Mouse (Mus musculus): ENCODE measurements around the gene Rbm14. TPM values are rescaled to one million over a fixed set of nuclear protein-coding genes. Genes with fewer than 3 reads are reported as not detected.

The Rbm14 gene
- polyA plus RNA-seq, 1 experiment from 2014 or later: 104 TPM

- WGBS: under 1% methylated on average over 9 of the region's 9 CpGs
- Histone ChIP-seq H3K4me1 (ENCODE audit: insufficient read depth, low read length) (peaks cover 15% of the 10 kb centered on the region), H3K36me3 (ENCODE audit: insufficient read depth, low read length) (peaks cover 1% of the 10 kb centered on the region), H3K27me3 (ENCODE audit: insufficient read depth, low read length) (no peaks in the 10 kb centered on the region), H3K4me2 (replicated peaks; ENCODE audit: low read depth, low read length) (peak overlapping the region; percentile 75), H3K27ac (ENCODE audit: low read length) (peak overlapping the region; percentile 98), H3K9ac (replicated peaks; ENCODE audit: low read length) (peak overlapping the region; percentile 97), H3K4me3 (ENCODE audit: low read length) (peak overlapping the region; percentile 85), H3K9me3 (ENCODE audit: low read length) (no peaks in the 10 kb centered on the region)
- ATAC-seq (ENCODE audit: low FRiP score, low TSS enrichment): no peak
Measured at GRCm38 (mm10) chr19:4756921-4757320, 54.5 kb downstream of the Rbm14 start.

GRCm38 (mm10) chr19:4756193-4756911 lies 55.1 kb downstream of the Rbm14 start, which contains the start of gene Rbm4b:
Gene Rbm4b, plus strand, starts transcription at chr19:4756497.
- WGBS: under 1% methylated on average over 57 of the region's 65 CpGs
- peak within 1 kb of the TSS; percentile 85 for H3K4me3 ChIP-seq (ENCODE audit: low read length)
- no peaks in the 10 kb centered on the region for H3K36me3 ChIP-seq (ENCODE audit: insufficient read depth, low read length)
- peak within 1 kb of the TSS; percentile 98 for H3K27ac ChIP-seq (ENCODE audit: low read length)
- no peaks in the 10 kb centered on the region for H3K9me3 ChIP-seq (ENCODE audit: low read length)
- H3K27me3 ChIP-seq (ENCODE audit: insufficient read depth, low read length): no peaks in the 10 kb centered on the region
- H3K4me2 ChIP-seq (replicated peaks; ENCODE audit: low read depth, low read length): peak within 1 kb of the TSS; percentile 78
- H3K9ac ChIP-seq (replicated peaks; ENCODE audit: low read length): peak within 1 kb of the TSS; percentile 97
- H3K4me1 ChIP-seq (ENCODE audit: insufficient read depth, low read length): peaks cover 15% of the 10 kb centered on the region
- peak; percentile 97 for ATAC-seq (ENCODE audit: low FRiP score, low TSS enrichment)

DNA sequence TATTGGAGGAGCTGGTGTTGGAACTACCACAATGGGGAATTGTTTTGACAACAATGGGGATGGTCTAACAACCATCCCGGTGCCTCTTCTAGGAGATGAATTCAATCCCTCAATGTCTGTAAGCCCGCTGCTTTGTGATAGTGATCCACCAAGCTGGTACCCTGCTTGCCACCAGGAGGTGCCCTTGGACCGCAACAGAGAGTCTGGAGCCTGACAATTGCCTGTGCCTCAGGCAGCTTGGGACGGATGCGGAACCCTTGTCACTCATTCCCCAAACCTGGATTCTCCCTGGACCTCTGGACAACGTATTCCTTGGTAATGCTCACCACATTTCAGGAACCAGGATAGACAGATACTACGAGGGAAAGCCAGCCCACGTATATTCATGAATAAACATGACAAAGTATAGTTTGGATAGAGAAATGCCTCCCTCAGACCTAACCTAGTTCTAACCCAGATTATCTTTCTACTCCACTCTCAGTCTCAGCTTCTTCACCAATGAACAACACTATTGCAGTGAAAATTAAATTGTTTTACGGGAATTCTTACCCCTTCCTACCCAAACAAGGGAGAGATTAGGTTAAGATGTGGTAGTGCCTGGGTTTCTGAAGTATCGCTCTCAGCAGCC lies 55.8 kb downstream of the Rbm14 start:
- peak overlapping the region; percentile 68 for H3K9ac ChIP-seq (replicated peaks; ENCODE audit: low read length)
- peak overlapping the region; percentile 85 for H3K4me3 ChIP-seq (ENCODE audit: low read length)
- no peaks in the 10 kb centered on the region for H3K9me3 ChIP-seq (ENCODE audit: low read length)
- no peaks in the 10 kb centered on the region for H3K27me3 ChIP-seq (ENCODE audit: insufficient read depth, low read length)
- H3K36me3 ChIP-seq (ENCODE audit: insufficient read depth, low read length): no peaks in the 10 kb centered on the region
- ATAC-seq (ENCODE audit: low FRiP score, low TSS enrichment): peak; percentile 69
- under 1% methylated on average over 10 of the region's 10 CpGs for WGBS
- peak overlapping the region; percentile 98 for H3K27ac ChIP-seq (ENCODE audit: low read length)
- peak overlapping the region; percentile 78 for H3K4me2 ChIP-seq (replicated peaks; ENCODE audit: low read depth, low read length)
- peaks cover 15% of the 10 kb centered on the region for H3K4me1 ChIP-seq (ENCODE audit: insufficient read depth, low read length)

Other genes with a start within 250 kb of the Rbm14 start
- gene Lrfn4, start 196.0 kb downstream of the Rbm14 start, polyA plus RNA-seq (2015; fragmentation: Nextera tagmentation; extraction: Ambion mirVana): 4.5 and 6.0 TPM in 2 replicates
- gene Rce1, start 186.0 kb downstream of the Rbm14 start, polyA plus RNA-seq (2015; fragmentation: Nextera tagmentation; extraction: Ambion mirVana): 92.4 and 96.0 TPM in 2 replicates
- gene Gm960, start 113.0 kb downstream of the Rbm14 start, polyA plus RNA-seq (2015; fragmentation: Nextera tagmentation; extraction: Ambion mirVana): 2.0 and 4.3 TPM in 2 replicates
- gene Sptbn2, start 100.5 kb downstream of the Rbm14 start, polyA plus RNA-seq (2015; fragmentation: Nextera tagmentation; extraction: Ambion mirVana): 3.2 and 3.8 TPM in 2 replicates
- gene Rbm4b, start 55.1 kb downstream of the Rbm14 start, polyA plus RNA-seq (2015; fragmentation: Nextera tagmentation; extraction: Ambion mirVana): 75.5 and 77.2 TPM in 2 replicates
- gene Rbm4, start 17.7 kb downstream of the Rbm14 start, polyA plus RNA-seq (2015; fragmentation: Nextera tagmentation; extraction: Ambion mirVana): 66.0 and 82.7 TPM in 2 replicates
- 30.4 and 41.6 TPM in 2 replicates for gene Gm21992, start within 50 bp of the Rbm14 start, polyA plus RNA-seq (2015; fragmentation: Nextera tagmentation; extraction: Ambion mirVana)
- gene Ccs, start 27.7 kb upstream of the Rbm14 start, polyA plus RNA-seq (2015; fragmentation: Nextera tagmentation; extraction: Ambion mirVana): 73.0 and 82.1 TPM in 2 replicates
- gene Ccdc87, start 27.7 kb upstream of the Rbm14 start, polyA plus RNA-seq (2015; fragmentation: Nextera tagmentation; extraction: Ambion mirVana): not detected in 2 replicates
- gene Ctsf, start 43.5 kb upstream of the Rbm14 start, polyA plus RNA-seq (2015; fragmentation: Nextera tagmentation; extraction: Ambion mirVana): 66.6 and 76.7 TPM in 2 replicates
- 9.4 and 11.0 TPM in 2 replicates for gene Actn3, start 66.3 kb upstream of the Rbm14 start, polyA plus RNA-seq (2015; fragmentation: Nextera tagmentation; extraction: Ambion mirVana)
- gene Zdhhc24, start 67.0 kb upstream of the Rbm14 start, polyA plus RNA-seq (2015; fragmentation: Nextera tagmentation; extraction: Ambion mirVana): 14.2 and 15.3 TPM in 2 replicates
- gene Bbs1, start 95.0 kb upstream of the Rbm14 start, polyA plus RNA-seq (2015; fragmentation: Nextera tagmentation; extraction: Ambion mirVana): 6.5 and 7.2 TPM in 2 replicates
- 113 and 124 TPM in 2 replicates for gene Dpp3, start 116.7 kb upstream of the Rbm14 start, polyA plus RNA-seq (2015; fragmentation: Nextera tagmentation; extraction: Ambion mirVana)
- 2.4 and 3.8 TPM in 2 replicates for gene Peli3, start 131.5 kb upstream of the Rbm14 start, polyA plus RNA-seq (2015; fragmentation: Nextera tagmentation; extraction: Ambion mirVana)
- 102 and 106 TPM in 2 replicates for gene Mrpl11, start 150.5 kb upstream of the Rbm14 start, polyA plus RNA-seq (2015; fragmentation: Nextera tagmentation; extraction: Ambion mirVana)
- gene Npas4, start 178.7 kb upstream of the Rbm14 start, polyA plus RNA-seq (2015; fragmentation: Nextera tagmentation; extraction: Ambion mirVana): not detected in 2 replicates
- gene Slc29a2, start 212.2 kb upstream of the Rbm14 start, polyA plus RNA-seq (2015; fragmentation: Nextera tagmentation; extraction: Ambion mirVana): 6.4 and 7.1 TPM in 2 replicates
- gene B4gat1, start 227.2 kb upstream of the Rbm14 start, polyA plus RNA-seq (2015; fragmentation: Nextera tagmentation; extraction: Ambion mirVana): 60.2 and 65.1 TPM in 2 replicates
- gene AC124502.3, start 227.3 kb upstream of the Rbm14 start, polyA plus RNA-seq (2015; fragmentation: Nextera tagmentation; extraction: Ambion mirVana): 1.9 and 3.8 TPM in 2 replicates
- 53.1 and 53.4 TPM in 2 replicates for gene Brms1, start 229.7 kb upstream of the Rbm14 start, polyA plus RNA-seq (2015; fragmentation: Nextera tagmentation; extraction: Ambion mirVana)
- 3.6 and 4.8 TPM in 2 replicates for gene Rin1, start 238.8 kb upstream of the Rbm14 start, polyA plus RNA-seq (2015; fragmentation: Nextera tagmentation; extraction: Ambion mirVana)